Mouse (Mus musculus): ENCODE measurements around the gene Reln. TPM values are rescaled to one million over a fixed set of nuclear protein-coding genes. Genes with fewer than 3 reads are reported as not detected.

Gene Reln
- 5.8 and 6.4 TPM in 2 replicates for polyA plus RNA-seq (2012; rRNA removed)

GRCm38 (mm10) chr5:22344556-22344975, at the start of gene Reln:
TSS of gene Reln (minus strand) at chr5:22344702.
- no peak within 1 kb of the TSS for H3K4me3 ChIP-seq (replicated peaks; ENCODE audit: extremely low read depth, low read depth, low read length)
- no peak for TF ChIP-seq CTCF (IDR thresholded peaks at IDR 0.05; ENCODE audit: insufficient read depth, low read length)
- TF ChIP-seq POLR2A (IDR thresholded peaks at IDR 0.05; ENCODE audit: borderline replicate concordance, extremely low read depth, low read depth, low read length): no peak
- no peaks in the 10 kb centered on the region for H3K4me1 ChIP-seq (ENCODE audit: control insufficient read depth, insufficient read depth, low read length)
- under 1% methylated on average over 66 of the region's 68 CpGs for WGBS
- DNase-seq: no peak

GRCm38 (mm10) chr5:22388502-22388901, 44.0 kb upstream of the Reln start:
- 71% methylated on average over 2 of the region's 2 CpGs for WGBS
- Histone ChIP-seq H3K4me3 (replicated peaks; ENCODE audit: extremely low read depth, low read depth, low read length) (no peak overlapping the region), H3K4me1 (ENCODE audit: control insufficient read depth, insufficient read depth, low read length) (no peaks in the 10 kb centered on the region)
- no peak for DNase-seq
- TF ChIP-seq CTCF (IDR thresholded peaks at IDR 0.05; ENCODE audit: insufficient read depth, low read length) (no peak), POLR2A (IDR thresholded peaks at IDR 0.05; ENCODE audit: borderline replicate concordance, extremely low read depth, low read depth, low read length) (no peak)

- no peak overlapping the region for H3K4me3 ChIP-seq (replicated peaks; ENCODE audit: extremely low read depth, low read depth, low read length)
- no peak for DNase-seq
- TF ChIP-seq POLR2A (IDR thresholded peaks at IDR 0.05; ENCODE audit: borderline replicate concordance, extremely low read depth, low read depth, low read length): no peak
- TF ChIP-seq CTCF (IDR thresholded peaks at IDR 0.05; ENCODE audit: insufficient read depth, low read length): no peak
- no peaks in the 10 kb centered on the region for H3K4me1 ChIP-seq (ENCODE audit: control insufficient read depth, insufficient read depth, low read length)
- WGBS: 74% methylated on average over 9 of the region's 9 CpGs
Observed at GRCm38 (mm10) chr5:22360510-22360909, 16.0 kb upstream of the Reln start.

GRCm38 (mm10) chr5:22348412-22348811, 3.9 kb upstream of the Reln start:
- TF ChIP-seq CTCF (IDR thresholded peaks at IDR 0.05; ENCODE audit: insufficient read depth, low read length): no peak
- no peak for TF ChIP-seq POLR2A (IDR thresholded peaks at IDR 0.05; ENCODE audit: borderline replicate concordance, extremely low read depth, low read depth, low read length)
- Histone ChIP-seq H3K4me1 (ENCODE audit: control insufficient read depth, insufficient read depth, low read length) (no peaks in the 10 kb centered on the region), H3K4me3 (replicated peaks; ENCODE audit: extremely low read depth, low read depth, low read length) (no peak overlapping the region)
- no peak for DNase-seq
- WGBS: 42% methylated on average over 3 of the region's 3 CpGs

- DNase-seq: no peak
- TF ChIP-seq POLR2A (IDR thresholded peaks at IDR 0.05; ENCODE audit: borderline replicate concordance, extremely low read depth, low read depth, low read length) (no peak), CTCF (IDR thresholded peaks at IDR 0.05; ENCODE audit: insufficient read depth, low read length) (no peak)
- H3K4me3 ChIP-seq (replicated peaks; ENCODE audit: extremely low read depth, low read depth, low read length): no peak overlapping the region
- WGBS: 72% methylated on average over 2 of the region's 2 CpGs
- H3K4me1 ChIP-seq (ENCODE audit: control insufficient read depth, insufficient read depth, low read length): no peaks in the 10 kb centered on the region
Observed at GRCm38 (mm10) chr5:22347732-22348131, 3.2 kb upstream of the Reln start.

GRCm38 (mm10) chr5:22345894-22346635, 1.6 kb upstream of the Reln start:
- no peak overlapping the region for H3K4me3 ChIP-seq (replicated peaks; ENCODE audit: extremely low read depth, low read depth, low read length)
- H3K4me1 ChIP-seq (ENCODE audit: control insufficient read depth, insufficient read depth, low read length): no peaks in the 10 kb centered on the region
- WGBS: 37% methylated on average over 14 of the region's 14 CpGs
- TF ChIP-seq POLR2A (IDR thresholded peaks at IDR 0.05; ENCODE audit: borderline replicate concordance, extremely low read depth, low read depth, low read length): no peak
- TF ChIP-seq CTCF (IDR thresholded peaks at IDR 0.05; ENCODE audit: insufficient read depth, low read length): no peak
- DNase-seq: no peak

- WGBS: under 1% methylated on average over 53 of the region's 58 CpGs
- H3K4me3 ChIP-seq (replicated peaks; ENCODE audit: extremely low read depth, low read depth, low read length): no peak overlapping the region
- no peak for DNase-seq
Observed at GRCm38 (mm10) chr5:22344976-22345651, 612 bp upstream of the Reln start.

GRCm38 (mm10) chr5:22343843-22344555, 503 bp downstream of the Reln start:
- TF ChIP-seq POLR2A (IDR thresholded peaks at IDR 0.05; ENCODE audit: borderline replicate concordance, extremely low read depth, low read depth, low read length) (no peak), CTCF (IDR thresholded peaks at IDR 0.05; ENCODE audit: insufficient read depth, low read length) (no peak)
- Histone ChIP-seq H3K4me3 (replicated peaks; ENCODE audit: extremely low read depth, low read depth, low read length) (no peak overlapping the region), H3K4me1 (ENCODE audit: control insufficient read depth, insufficient read depth, low read length) (no peaks in the 10 kb centered on the region)
- under 1% methylated on average over 65 of the region's 65 CpGs for WGBS
- DNase-seq: no peak

More at GRCm38 (mm10) chr5:22344976-22345651, 612 bp upstream of the Reln start:
- TF ChIP-seq CTCF (IDR thresholded peaks at IDR 0.05; ENCODE audit: insufficient read depth, low read length) (no peak), POLR2A (IDR thresholded peaks at IDR 0.05; ENCODE audit: borderline replicate concordance, extremely low read depth, low read depth, low read length) (no peak)
- H3K4me1 ChIP-seq (ENCODE audit: control insufficient read depth, insufficient read depth, low read length): no peaks in the 10 kb centered on the region

GRCm38 (mm10) chr5:22343536-22343842, 1.0 kb downstream of the Reln start:
- WGBS: 4% methylated on average over 10 of the region's 10 CpGs
- Histone ChIP-seq H3K4me3 (replicated peaks; ENCODE audit: extremely low read depth, low read depth, low read length) (no peak overlapping the region), H3K4me1 (ENCODE audit: control insufficient read depth, insufficient read depth, low read length) (no peaks in the 10 kb centered on the region)
- no peak for DNase-seq
- TF ChIP-seq POLR2A (IDR thresholded peaks at IDR 0.05; ENCODE audit: borderline replicate concordance, extremely low read depth, low read depth, low read length): no peak
- TF ChIP-seq CTCF (IDR thresholded peaks at IDR 0.05; ENCODE audit: insufficient read depth, low read length): no peak
